Mouse (Mus musculus) cerebellum, adult 2 months (tissue): Measurements from ENCODE around the gene Angpt4.

Source experiments
- CTCF ChIP-seq: fragments of 200-500 bp; IDR thresholded peaks from 2 replicates; pipeline ENCODE4 v1.5.1; 2011; ENCODE audit warnings: low read depth, mild to moderate bottlenecking, control low read depth, low read length, moderate library complexity, borderline replicate concordance; ENCODE audit not compliant: insufficient read depth
- POLR2A ChIP-seq: fragments of 200-500 bp; IDR thresholded peaks from 2 replicates; pipeline ENCODE4 v1.6.1; 2011; ENCODE audit warnings: low read length, control low read depth, borderline replicate concordance; ENCODE audit not compliant: insufficient read depth

DNA sequence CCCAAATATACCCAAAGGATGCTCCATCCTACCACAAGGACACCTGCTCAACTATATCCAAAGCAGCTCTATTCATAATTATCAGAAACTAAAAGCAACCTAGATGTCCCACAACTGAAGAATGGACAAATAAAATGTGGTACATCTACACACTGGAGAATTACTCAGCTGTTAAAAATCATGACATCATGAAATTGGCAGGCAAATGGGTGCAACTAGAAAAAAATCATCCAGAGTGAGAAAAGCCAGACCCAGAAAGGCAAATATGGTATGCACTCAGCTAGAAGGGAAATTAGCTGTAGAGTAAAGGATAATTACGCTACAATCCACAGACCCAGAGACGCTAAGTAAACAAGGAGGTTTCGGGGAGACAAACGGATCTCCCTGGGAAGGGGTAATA lies 10.2 kb upstream of the Angpt4 start:
- no peak for TF ChIP-seq CTCF
- TF ChIP-seq POLR2A = no peak
